Mouse (Mus musculus) adrenal gland, adult (tissue): ENCODE data around the gene Fam43a.

Source experiments
- DNase-seq, 2 experiments: peaks; one replicate each; pipeline ENCODE4 v3.0.0; 2022 to 2023; ENCODE audit warnings: low spot score in 1 of 2; ENCODE audit not compliant: inconsistent age in 2 of 2

The Fam43a gene

GRCm38 (mm10) chr16:30627586-30628337, 28.2 kb downstream of the Fam43a start:
- peak in 1 of 2 experiments; percentile 60 for DNase-seq

DNA sequence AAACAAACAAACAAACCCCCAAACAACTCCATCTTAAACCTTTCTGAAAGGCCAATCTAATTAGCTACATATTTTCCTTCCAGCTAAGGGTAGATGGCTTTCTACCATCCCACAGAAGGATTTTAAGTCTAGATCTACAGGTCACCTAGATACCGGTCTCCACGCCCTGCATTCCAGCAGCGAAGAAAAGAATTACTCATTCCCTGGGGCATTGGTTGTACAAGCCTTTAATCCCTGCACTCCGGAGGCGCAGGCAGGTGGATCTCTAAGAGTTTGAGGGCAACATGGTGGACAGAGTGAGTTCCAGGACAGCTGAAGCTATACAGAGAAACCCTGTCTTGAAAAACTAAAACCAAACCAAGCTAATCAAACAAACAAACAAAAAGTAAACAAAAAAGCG, 28.9 kb downstream of the Fam43a start:
- no peak for DNase-seq

DNA sequence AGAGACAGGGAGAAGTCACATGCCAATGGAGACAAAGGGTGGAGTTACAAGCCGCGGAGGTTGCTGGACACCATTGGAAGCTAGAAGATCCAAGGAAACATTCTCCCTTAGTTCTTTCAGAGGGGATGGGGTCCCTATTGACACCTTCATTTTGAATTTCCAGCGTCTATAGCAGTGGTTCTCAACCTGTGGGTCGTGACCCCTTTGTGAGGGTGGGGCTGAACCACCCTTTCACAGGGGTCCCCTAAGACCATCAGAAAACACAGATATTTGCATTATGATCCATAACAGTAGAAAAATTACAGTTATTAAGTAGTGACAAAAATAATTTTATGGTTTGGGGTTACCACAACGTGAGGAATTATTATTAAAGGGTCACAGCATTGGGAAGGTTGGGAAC, 30.0 kb downstream of the Fam43a start:
- DNase-seq, result no peak

DNA sequence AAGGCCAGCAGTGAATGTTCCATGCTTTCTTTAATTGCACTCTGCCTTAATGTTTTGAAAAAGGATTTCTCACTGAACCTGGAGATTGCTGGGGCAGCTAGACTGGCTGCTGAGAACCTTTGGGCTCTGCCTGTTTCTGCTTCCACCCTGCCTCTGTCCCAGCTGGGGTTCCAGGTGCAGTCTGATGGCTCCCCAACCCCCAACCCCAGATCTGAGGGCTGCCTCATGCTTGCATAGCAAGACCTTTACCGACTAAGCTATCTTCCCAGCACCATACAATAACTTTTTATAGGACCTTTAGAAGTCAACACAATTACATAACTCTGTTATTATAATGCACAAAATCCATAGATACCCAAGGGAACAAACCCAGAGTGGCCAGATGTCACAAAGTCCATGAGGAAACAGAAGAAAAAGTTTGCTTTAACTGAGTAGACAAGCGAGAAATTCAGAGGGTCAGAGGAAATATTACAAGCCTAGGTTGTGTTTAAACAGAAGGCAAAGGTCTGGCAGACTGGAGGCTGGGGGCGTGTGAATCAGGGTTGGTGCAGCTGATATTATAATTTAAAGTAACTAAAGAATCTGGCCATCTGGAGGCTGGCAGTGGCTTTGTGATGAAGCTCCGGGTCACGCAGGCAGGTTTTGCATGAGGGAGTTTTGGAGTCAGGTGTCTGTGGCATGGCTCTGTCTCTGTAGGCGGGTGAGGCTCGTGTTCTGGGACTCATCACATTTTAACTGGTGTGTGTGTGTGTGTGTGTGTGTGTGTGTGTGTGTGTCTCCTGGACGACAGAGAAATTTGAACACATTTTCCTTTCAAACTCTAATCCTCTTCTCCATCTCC, 34.6 kb downstream of the Fam43a start:
- no peak for DNase-seq

DNA sequence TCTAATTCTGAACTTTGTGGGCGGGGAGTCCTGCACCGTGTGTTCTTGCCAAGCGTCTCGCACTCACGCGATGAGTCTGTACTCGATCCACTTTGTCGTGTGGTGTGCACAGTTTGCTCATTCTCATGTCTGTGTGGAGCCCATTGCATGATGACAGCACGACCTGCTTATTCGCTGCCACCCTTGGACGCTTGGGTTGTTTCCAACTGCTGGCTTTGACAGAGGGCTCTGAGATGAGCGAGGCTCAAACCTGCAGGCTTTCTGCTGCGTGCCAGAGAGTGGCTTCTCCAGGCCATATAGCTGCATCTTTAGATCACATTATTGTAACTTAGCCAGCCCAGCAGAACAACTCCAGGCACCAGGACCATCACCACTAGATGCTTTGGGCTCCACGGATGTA, 39.1 kb downstream of the Fam43a start:
- DNase-seq, result no peak

DNA sequence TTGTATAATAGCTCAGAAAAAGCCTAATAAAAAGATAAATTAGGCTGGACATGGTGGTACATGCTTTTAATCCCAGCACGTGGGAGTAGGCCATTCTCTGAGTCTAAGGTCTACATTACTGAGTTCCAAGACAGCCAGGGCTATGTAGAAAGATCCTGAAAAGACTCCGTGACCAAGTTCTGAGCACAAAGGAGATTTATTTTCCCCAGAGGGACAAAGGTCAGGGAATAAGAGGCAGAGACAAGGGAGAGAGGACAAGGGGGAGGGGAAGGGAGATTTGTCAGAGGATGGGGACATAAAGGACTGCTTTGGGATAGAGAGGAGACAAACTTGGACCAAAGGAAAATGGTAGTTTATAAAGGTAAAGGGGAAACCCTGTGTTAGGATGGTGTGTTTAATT, 41.1 kb downstream of the Fam43a start:
- DNase-seq, result no peak

- DNase-seq, result no peak
Observed at GRCm38 (mm10) chr16:30641408-30641807, 41.9 kb downstream of the Fam43a start.

- no peak for DNase-seq
Observed at GRCm38 (mm10) chr16:30642229-30642628, 42.7 kb downstream of the Fam43a start.

DNA sequence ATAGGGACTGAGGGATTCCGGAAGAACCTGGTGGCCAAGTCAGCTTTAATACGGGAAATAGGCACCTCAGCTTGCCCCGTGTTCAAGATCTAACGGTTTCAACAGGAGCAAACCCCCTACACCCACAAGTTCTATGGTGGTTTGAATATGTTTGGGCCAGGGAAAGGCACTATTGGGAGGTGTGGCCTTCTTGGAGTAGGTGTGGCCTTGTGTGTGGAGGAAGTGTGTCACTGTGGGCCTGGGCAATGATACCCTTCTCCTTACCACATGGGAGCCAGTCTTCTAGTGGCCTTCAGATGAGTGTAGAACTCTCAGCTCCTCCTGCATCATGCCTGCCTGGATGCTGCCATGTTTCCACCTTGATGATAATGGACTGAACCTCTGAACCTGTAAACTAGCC, 45.5 kb downstream of the Fam43a start:
- DNase-seq, result no peak

- DNase-seq, result peak; percentile 35 to 83
Observed at GRCm38 (mm10) chr16:30645841-30646558, 46.5 kb downstream of the Fam43a start.

GRCm38 (mm10) chr16:30646856-30647255, 47.3 kb downstream of the Fam43a start:
- DNase-seq, result no peak

DNA sequence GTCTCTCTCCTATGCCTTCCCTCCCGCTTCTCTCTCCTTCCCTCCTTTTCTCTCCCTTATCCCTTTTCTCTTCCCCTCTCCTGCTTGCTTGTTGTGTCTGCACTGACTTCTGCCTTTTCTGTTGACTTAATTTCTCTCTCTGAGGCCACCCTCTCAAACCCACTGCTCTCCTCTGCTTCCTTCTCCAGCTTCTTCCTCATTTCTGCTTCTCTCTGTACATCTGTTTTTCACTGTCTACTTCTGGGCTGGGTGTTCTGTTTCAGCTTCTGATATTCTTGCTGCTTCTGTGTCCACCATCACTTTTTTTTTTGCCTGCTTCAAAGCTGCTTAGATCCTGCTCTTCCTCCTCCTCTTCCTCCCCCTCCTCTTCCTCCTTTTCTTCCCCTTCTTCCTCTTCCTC, 51.8 kb downstream of the Fam43a start:
- DNase-seq, result no peak
